8 mouse cellular contexts compared by ENCODE assay signal in the genomic region with DNA sequence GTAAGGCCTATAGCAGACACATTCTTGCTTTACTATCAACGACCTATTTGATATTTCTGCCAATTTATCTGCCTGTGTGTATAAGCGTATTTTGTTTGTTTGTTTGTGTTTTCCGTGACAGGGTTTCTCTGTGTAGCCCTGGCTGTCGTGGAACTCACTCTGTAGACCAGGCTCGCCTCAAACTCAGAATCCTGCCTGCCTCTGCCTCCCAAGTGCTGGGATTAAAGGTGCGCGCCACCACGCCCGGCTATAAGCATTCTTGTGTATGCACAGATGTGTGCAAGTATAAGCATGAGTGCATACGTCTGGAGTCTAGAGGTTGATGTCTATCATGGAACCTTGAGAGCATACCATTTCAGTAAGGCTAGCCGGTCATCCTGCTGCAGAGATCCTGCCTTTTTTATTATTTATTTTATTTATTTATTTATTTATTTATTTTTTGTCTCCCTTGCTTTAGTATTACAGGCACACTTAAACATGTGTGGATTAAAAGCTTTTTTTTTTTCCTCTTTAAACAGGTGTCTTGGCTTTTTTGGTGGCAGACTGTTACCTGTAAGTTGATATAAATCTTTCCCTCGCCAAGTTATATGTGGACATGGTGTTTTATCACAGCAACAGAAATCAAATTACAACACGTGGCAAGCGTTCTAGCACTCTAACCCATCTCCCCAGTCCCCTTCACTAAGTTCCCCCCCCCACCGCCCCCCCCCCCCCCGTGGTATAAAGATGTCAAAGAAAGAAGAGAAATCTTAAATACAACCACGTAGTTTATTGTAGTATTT. TPM values are rescaled to one million over a fixed set of nuclear protein-coding genes. Genes with fewer than 3 reads are reported as not detected.
A peak's percentile ranks its signal among the peaks of the same experiment; 100 is the strongest.
DNase-seq lines count a peak whose midpoint lies in the region; ATAC-seq and TF ChIP-seq lines count a peak whose summit lies in the region.

No protein-coding gene starts in this region.

- ATAC-seq in kidney, embryonic 16.5 days (ENCODE audit: low FRiP score, low TSS enrichment) = no peak
- no peak for ATAC-seq in embryonic facial prominence, embryonic 13.5 days (ENCODE audit: insufficient number of reproducible peaks, insufficient read depth, low FRiP score, low TSS enrichment, low read depth)
- peak; percentile 2; the same call in 1 of the 2 replicates for ATAC-seq in intestine, embryonic 14.5 days (replicated peaks; ENCODE audit: low FRiP score, low TSS enrichment, low read depth)

- peaks cover 36% of the 10 kb centered on the region for H3K79me2 ChIP-seq in myocyte (ENCODE audit: control insufficient read depth, insufficient read depth)

- peaks cover 23% of the 10 kb centered on the region for H3K4me1 ChIP-seq in kidney, embryonic 16.5 days (ENCODE audit: insufficient read depth, low read length)
- peaks cover 10% of the 10 kb centered on the region for H3K4me1 ChIP-seq in embryonic facial prominence, embryonic 13.5 days
- H3K4me1 ChIP-seq in intestine, embryonic 14.5 days (replicated peaks; ENCODE audit: control insufficient read depth, insufficient read depth, low read length) = peaks cover 8% of the 10 kb centered on the region; the same call in 1 of the 2 replicates

- H3K36me3 ChIP-seq in kidney, embryonic 16.5 days (ENCODE audit: insufficient read depth, low read length) = no peaks in the 10 kb centered on the region
- H3K36me3 ChIP-seq in embryonic facial prominence, embryonic 13.5 days = no peaks in the 10 kb centered on the region
- no peaks in the 10 kb centered on the region for H3K36me3 ChIP-seq in intestine, embryonic 14.5 days (ENCODE audit: control insufficient read depth, insufficient read depth, low read length)
- H3K36me3 ChIP-seq in myocyte (ENCODE audit: control insufficient read depth, insufficient read depth) = no peaks in the 10 kb centered on the region

- H3ac ChIP-seq in myocyte (ENCODE audit: control insufficient read depth, insufficient read length) = peak overlapping the region; percentile 93

- H3K9me3 ChIP-seq in kidney, embryonic 16.5 days (ENCODE audit: low read length) = no peaks in the 10 kb centered on the region
- H3K9me3 ChIP-seq in embryonic facial prominence, embryonic 13.5 days = no peaks in the 10 kb centered on the region
- H3K9me3 ChIP-seq in intestine, embryonic 14.5 days (ENCODE audit: control insufficient read depth, low read length) = no peaks in the 10 kb centered on the region

- H3K4me3 ChIP-seq in kidney, embryonic 16.5 days (ENCODE audit: low read length) = peak overlapping the region; percentile 82
- H3K4me3 ChIP-seq in embryonic facial prominence, embryonic 13.5 days = peak overlapping the region; percentile 81
- H3K4me3 ChIP-seq in intestine, embryonic 14.5 days (ENCODE audit: low read depth, low read length) = peak overlapping the region; percentile 83
- peak overlapping the region; percentile 71 for H3K4me3 ChIP-seq in myocyte

- no peak for DNase-seq in kidney, postnatal 10 days
- peak; percentile 46 for DNase-seq in intestine, embryonic 14.5 days (ENCODE audit: low spot score)
- no peak for DNase-seq in thymus, postnatal 25 days
- no peak for DNase-seq in urinary bladder, postnatal 4 days (ENCODE audit: low spot score in 2 of 2)
- DNase-seq in frontal cortex, postnatal 14 days (ENCODE audit: low spot score in 2 of 2) = no peak

- H3K4me2 ChIP-seq in kidney, embryonic 16.5 days (replicated peaks; ENCODE audit: low read depth, low read length) = peak overlapping the region; percentile 79
- peak overlapping the region; percentile 84 for H3K4me2 ChIP-seq in embryonic facial prominence, embryonic 13.5 days
- H3K4me2 ChIP-seq in intestine, embryonic 14.5 days (ENCODE audit: low read length) = peak overlapping the region; percentile 47
- H3K4me2 ChIP-seq in myocyte (ENCODE audit: low read depth) = peak overlapping the region; percentile 74

- H3K9ac ChIP-seq in kidney, embryonic 16.5 days (replicated peaks; ENCODE audit: low read length) = peak overlapping the region; percentile 91
- peak overlapping the region; percentile 91 for H3K9ac ChIP-seq in embryonic facial prominence, embryonic 13.5 days
- peak overlapping the region; percentile 83 for H3K9ac ChIP-seq in intestine, embryonic 14.5 days (ENCODE audit: low read length)

- WGBS in kidney, embryonic 16.5 days = 54% methylated on average over 17 of the region's 17 CpGs
- WGBS in embryonic facial prominence, embryonic 13.5 days = 57% methylated on average over 17 of the region's 17 CpGs
- 54% methylated on average over 17 of the region's 17 CpGs for WGBS in intestine, embryonic 14.5 days

- no peak for TF ChIP-seq POLR2A in myocyte (IDR thresholded peaks at IDR 0.05; ENCODE audit: insufficient read length, low read depth)

- H3K27me3 ChIP-seq in kidney, embryonic 16.5 days (ENCODE audit: insufficient read depth, low read length) = no peaks in the 10 kb centered on the region
- H3K27me3 ChIP-seq in embryonic facial prominence, embryonic 13.5 days = no peaks in the 10 kb centered on the region
- H3K27me3 ChIP-seq in intestine, embryonic 14.5 days (replicated peaks; ENCODE audit: control insufficient read depth, insufficient read depth, low read length) = no peaks in the 10 kb centered on the region
- H3K27me3 ChIP-seq in myocyte (ENCODE audit: control insufficient read depth, insufficient read depth, insufficient read length) = no peaks in the 10 kb centered on the region

- H3K27ac ChIP-seq in kidney, embryonic 16.5 days (ENCODE audit: low read length) = peak overlapping the region; percentile 100
- peak overlapping the region; percentile 97 for H3K27ac ChIP-seq in embryonic facial prominence, embryonic 13.5 days
- H3K27ac ChIP-seq in intestine, embryonic 14.5 days (ENCODE audit: low read depth) = peak overlapping the region; percentile 88

TF ChIP-seq in myocyte, 11 proteins besides CTCF, POLR2A, EP300 and RAD21:
- TF ChIP-seq SRF (IDR thresholded peaks at IDR 0.05; ENCODE audit: control insufficient read depth, insufficient read length, low read depth) (no peak), USF1 (IDR thresholded peaks at IDR 0.05; ENCODE audit: low read depth) (no peak), TCF3 (IDR thresholded peaks at IDR 0.05; ENCODE audit: insufficient read length, low read depth) (no peak), MAX (IDR thresholded peaks at IDR 0.05; ENCODE audit: low read depth) (no peak), REST (IDR thresholded peaks at IDR 0.05; ENCODE audit: insufficient read depth, insufficient read length) (no peak), MYOD1 (IDR thresholded peaks at IDR 0.05; ENCODE audit: control insufficient read depth in 1 of 3, insufficient read length in 2 of 3, low read depth in 2 of 3) (no peak), POLR2AphosphoS2 (IDR thresholded peaks at IDR 0.05; ENCODE audit: insufficient read length, low read depth) (no peak)

RNA-seq across cellular contexts. Expression of a gene that starts 1.0 kb away (rescaled TPM):
- 11.4 and 12.4 TPM in 2 replicates for polyA plus RNA-seq in kidney, embryonic 16.5 days (2015; fragmentation: Nextera tagmentation; extraction: Ambion mirVana)
- polyA plus RNA-seq in embryonic facial prominence, embryonic 13.5 days (2015; fragmentation: Nextera tagmentation; extraction: Ambion mirVana) = 19.7 and 20.6 TPM in 2 replicates
- 28.9 and 35.1 TPM in 2 replicates for polyA plus RNA-seq in intestine, embryonic 14.5 days (2014; fragmentation: Nextera tagmentation; extraction: Ambion mirVana)
- polyA plus RNA-seq in myocyte (2012; fragmentation: generic; extraction: Trizol) = 11.0 TPM

RNA-seq across cellular contexts. Expression of a gene that starts 8.7 kb away (rescaled TPM):
- 71.2 and 71.9 TPM in 2 replicates for polyA plus RNA-seq in kidney, embryonic 16.5 days (2015; fragmentation: Nextera tagmentation; extraction: Ambion mirVana)
- polyA plus RNA-seq in embryonic facial prominence, embryonic 13.5 days (2015; fragmentation: Nextera tagmentation; extraction: Ambion mirVana) = 34.6 and 37.3 TPM in 2 replicates
- polyA plus RNA-seq in intestine, embryonic 14.5 days (2014; fragmentation: Nextera tagmentation; extraction: Ambion mirVana) = 38.8 and 39.9 TPM in 2 replicates
- 17.2 TPM for polyA plus RNA-seq in myocyte (2012; fragmentation: generic; extraction: Trizol)

RNA-seq across cellular contexts. Expression of a gene that starts 45.0 kb away (rescaled TPM):
- 0.21 and 0.28 TPM in 2 replicates for polyA plus RNA-seq in kidney, embryonic 16.5 days (2015; fragmentation: Nextera tagmentation; extraction: Ambion mirVana)
- polyA plus RNA-seq in embryonic facial prominence, embryonic 13.5 days (2015; fragmentation: Nextera tagmentation; extraction: Ambion mirVana) = not detected in 2 replicates
- polyA plus RNA-seq in intestine, embryonic 14.5 days (2014; fragmentation: Nextera tagmentation; extraction: Ambion mirVana) = not detected in 2 replicates
- not detected for polyA plus RNA-seq in myocyte (2012; fragmentation: generic; extraction: Trizol)

RNA-seq across cellular contexts. Expression of a gene that starts 59.5 kb away (rescaled TPM):
- polyA plus RNA-seq in kidney, embryonic 16.5 days (2015; fragmentation: Nextera tagmentation; extraction: Ambion mirVana) = not detected in 2 replicates
- polyA plus RNA-seq in embryonic facial prominence, embryonic 13.5 days (2015; fragmentation: Nextera tagmentation; extraction: Ambion mirVana) = not detected in 2 replicates
- not detected in 2 replicates for polyA plus RNA-seq in intestine, embryonic 14.5 days (2014; fragmentation: Nextera tagmentation; extraction: Ambion mirVana)
- not detected for polyA plus RNA-seq in myocyte (2012; fragmentation: generic; extraction: Trizol)
